Mouse (Mus musculus): ENCODE results near the gene Capn12.

- no peak for TF ChIP-seq POLR2A (IDR thresholded peaks at IDR 0.05; ENCODE audit: borderline replicate concordance, low read depth, low read length)
- no peak for TF ChIP-seq CTCF (IDR thresholded peaks at IDR 0.05; ENCODE audit: low read depth, low read length)
These were observed 18.8 kb downstream of the Capn12 start for GRCm38 (mm10) chr7:28899972-28900371.
